Mouse (Mus musculus): ENCODE results near the gene Ergic1.
A peak's percentile ranks its signal among the peaks of the same experiment; 100 is the strongest.

Gene Ergic1

DNA sequence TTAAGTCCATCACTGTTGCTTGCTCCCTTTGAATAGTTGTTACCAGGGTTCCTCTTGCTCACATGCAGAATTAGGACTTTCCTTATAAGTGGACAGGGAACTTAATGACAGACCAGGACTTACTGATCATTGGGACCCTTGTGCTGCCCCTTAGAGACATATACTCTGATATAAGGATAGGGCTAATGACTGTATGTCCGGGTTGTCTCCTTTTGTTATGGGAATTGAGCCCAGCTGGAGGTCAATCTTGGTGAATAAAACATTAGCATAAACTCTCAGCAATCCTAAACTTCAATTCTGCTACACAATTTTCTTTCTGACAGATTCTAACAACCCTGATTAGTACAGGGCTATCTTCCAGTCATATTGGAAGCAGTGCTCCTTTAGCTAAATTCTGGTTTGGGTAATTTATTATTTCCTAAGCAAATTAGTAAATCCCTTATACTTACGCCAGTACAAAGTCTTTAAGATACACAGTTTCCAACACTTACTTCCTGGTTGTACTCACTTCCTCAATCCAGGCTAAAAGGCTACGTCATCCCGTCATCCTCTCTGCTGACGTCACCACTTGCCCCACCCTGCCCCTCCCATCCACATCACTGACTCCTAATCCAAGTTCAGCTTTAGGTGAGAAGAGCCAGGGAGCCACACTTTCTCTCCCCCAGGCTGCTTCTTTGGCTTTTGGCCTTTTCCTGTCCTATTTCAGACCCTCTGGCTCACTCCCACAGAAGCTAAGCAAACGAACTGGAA is 23.4 kb upstream of the Ergic1 start:
- no peak for DNase-seq

DNA sequence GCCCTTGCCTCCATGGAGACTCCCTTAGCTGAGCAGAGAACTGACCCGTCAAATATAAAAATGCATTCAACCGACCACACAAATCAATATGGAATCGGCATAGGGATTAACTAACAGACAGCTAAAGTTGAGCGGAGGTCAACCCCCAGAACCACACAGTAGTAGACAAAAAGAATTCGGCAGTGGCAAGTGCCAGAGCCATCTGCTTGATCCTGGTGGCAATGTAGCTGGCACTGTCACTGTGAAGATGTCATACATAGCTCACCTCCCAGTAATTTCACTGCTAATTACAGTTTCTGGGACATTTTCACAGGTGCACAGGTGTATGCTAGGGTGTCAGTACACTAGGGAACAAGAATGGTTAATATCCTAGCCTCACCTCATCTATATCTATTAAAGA is 21.2 kb upstream of the Ergic1 start:
- DNase-seq, result peak; percentile 60 to 72

GRCm38 (mm10) chr17:26544319-26544963 is 16.8 kb upstream of the Ergic1 start:
- no peak for DNase-seq

DNA sequence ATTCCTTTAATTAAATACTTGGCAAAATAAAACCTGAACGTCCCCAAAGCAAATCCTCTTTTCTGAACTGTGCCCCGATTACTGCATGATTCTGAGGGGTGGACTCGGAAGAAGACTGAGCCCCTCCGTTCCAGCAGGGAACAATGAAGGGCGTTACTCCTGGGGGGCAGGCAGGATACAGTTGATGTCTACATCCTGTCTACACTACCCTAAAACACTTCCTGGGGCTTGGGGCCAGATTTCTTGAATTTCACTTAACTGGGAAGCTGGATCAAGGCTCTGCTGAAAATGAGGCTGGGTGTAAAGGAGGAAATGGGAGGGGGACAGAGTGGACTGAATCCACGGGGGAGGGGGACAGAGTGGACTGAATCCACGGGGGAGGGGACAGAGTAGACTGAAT is 13.5 kb upstream of the Ergic1 start:
- no peak for DNase-seq

DNA sequence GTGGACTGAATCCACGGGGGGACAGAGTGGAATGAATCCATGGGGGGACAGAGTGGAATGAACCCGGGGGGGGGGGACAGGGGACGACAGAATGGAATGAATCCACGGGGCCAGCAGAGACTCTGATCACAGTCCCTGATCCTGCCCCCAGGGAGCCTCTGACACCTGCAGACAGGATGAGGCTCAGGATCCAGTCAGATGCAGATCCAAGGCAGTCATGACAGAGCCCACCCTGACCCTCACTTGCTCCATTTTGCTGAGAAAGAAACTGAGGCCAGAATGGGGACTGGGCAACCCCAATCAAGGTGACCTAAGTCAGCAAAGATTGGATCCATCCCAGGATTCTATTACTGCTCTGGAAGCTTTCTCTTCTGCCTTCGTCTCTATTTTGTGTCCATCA is 12.7 kb upstream of the Ergic1 start:
- no peak for DNase-seq

DNA sequence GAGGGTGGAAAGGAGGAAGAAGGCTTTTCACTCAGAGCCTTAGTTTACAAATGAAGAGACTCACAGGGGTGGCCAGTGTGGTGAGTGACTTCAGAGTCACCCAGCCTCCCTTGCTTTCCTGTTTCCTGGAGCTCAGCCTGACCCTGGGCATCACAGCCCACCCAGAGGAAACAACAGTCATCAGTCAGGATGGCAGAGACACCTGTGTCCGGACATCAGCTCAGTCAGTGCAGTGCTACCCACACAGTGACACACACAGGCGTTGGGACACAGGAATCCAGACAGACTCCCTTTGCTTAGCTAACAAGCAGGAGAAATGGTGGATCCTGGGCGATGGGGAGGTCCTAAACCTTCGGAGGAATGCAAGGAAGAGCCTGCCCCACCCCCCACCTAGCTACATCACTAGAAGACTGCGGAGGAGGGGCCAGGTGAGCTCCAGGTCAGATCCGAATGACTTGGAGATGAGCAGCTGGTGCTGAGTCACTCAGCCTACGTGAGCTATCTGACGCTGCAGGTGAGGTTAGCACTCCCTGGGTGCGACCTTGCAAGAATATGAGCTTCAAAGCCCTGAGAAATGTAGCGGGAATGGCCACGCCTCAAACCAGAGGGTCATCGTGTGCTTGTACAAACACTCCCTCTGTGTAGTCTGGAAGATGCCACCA is 12.0 kb upstream of the Ergic1 start:
- DNase-seq, result no peak

GRCm38 (mm10) chr17:26551104-26551503 is 10.2 kb upstream of the Ergic1 start:
- DNase-seq, result no peak

GRCm38 (mm10) chr17:26553033-26553432 is 8.3 kb upstream of the Ergic1 start:
- DNase-seq, result no peak

GRCm38 (mm10) chr17:26560526-26561289 is 581 bp upstream of the Ergic1 start:
- DNase-seq, result peak in 1 of 2 experiments; percentile 36

DNA sequence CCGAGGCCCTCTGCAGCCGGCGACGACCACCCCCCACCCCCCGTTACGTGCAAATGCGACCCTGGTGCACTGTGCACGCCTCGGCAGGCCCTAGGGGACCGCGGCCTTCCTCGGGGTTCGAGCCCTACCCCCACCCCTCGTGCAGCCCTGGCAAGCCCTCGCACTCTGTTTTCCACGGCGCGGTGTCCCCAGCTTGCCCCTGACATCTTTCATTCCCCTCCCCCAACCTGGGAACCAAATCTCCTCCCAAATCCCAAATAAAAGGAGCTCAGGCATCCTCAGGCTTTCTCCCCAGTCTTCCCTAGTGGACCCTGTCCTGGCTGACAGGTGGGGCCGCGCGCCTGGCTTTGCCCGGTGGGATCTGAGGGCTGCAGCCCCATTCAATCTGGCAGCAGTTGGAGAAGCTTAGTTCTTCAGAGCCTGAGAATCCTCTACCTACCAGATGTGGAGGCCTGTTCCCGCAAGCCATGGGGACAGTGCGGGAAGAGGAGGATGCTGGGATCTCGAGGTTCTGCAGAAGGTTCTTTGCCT is 427 bp downstream of the Ergic1 start, which contains the start of gene Dusp1:
Gene Dusp1 (minus strand): TSS at position 478 of the 531 bp plus-strand sequence.
- DNase-seq, result no peak

DNA sequence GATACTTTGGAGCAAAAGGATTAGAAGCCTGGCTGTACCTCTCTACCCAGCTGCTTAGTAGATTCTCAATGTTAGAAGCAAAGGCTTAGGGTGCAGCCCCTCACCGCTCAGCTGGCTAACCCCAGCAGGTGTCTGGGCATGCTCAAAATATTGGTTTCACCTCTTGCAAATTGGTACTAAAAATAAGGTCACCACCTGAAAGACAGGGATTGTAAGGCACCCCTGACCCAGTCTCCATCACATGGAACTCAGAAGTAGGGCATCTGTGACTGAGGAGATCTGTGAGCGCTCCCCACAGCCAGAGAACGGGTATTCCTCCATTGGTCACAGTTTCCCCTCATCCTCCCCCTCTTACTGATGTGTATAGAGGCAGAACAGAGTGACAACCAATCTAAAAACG is 1.0 kb downstream of the Ergic1 start:
- no peak for DNase-seq

- DNase-seq, result no peak
These were observed 2.2 kb downstream of the Ergic1 start for GRCm38 (mm10) chr17:26563476-26563875.

GRCm38 (mm10) chr17:26564439-26564838 is 3.1 kb downstream of the Ergic1 start:
- no peak for DNase-seq

- no peak for DNase-seq
These were observed 6.0 kb downstream of the Ergic1 start for GRCm38 (mm10) chr17:26567142-26567817.

DNA sequence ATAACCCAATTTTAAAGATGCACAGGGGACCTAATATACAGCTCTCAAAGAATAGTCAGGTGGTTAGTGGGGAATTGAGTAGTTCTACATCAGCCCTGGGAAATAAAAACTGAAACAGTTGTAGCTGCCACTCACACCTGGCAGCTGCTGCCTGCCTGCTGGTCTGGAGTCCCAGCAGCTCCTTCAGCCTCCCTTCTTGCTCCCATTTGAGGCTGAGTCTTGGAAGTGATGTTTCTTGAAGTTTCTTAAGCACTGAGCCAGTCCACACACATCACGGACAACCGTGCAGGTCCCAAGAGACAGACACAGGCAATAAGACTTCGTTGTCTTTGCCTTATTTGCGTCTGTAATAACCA is 6.5 kb downstream of the Ergic1 start:
- no peak for DNase-seq

DNA sequence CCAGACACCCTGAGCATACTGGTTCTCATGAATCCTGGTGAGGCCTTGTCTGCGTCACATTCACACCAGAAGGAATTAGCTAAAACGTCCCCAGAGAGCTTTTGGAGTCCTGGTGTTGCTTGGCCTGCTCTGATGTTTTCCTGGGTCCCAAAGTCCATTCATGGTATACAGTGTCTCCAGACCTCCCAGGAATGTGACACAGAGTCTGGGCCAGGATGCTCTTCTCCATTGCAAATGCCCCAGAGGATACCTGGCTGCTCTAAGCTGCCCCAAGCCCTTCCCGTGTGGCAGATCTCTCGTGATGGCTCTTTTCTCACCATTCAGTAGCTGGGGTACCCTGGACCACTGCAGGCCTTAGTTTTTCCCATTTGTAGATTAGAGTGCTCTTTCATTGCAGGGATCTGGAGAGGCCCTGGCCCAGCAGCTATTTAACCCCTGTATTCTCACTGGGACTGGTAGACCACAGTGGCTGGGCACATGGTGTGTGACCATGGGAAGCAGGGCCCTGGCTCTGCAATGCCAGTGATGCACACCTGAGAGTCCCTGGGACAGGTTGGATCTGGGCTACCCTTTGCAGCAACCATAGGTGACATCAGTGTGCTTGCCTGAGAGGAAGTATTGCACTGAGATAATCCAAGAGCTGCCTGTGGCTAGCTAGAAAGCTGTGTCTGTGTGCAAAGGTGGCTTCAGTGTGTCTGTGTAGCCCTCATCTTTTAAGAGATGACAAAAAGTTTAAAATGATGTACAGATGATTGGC is 8.5 kb downstream of the Ergic1 start:
- no peak for DNase-seq

DNA sequence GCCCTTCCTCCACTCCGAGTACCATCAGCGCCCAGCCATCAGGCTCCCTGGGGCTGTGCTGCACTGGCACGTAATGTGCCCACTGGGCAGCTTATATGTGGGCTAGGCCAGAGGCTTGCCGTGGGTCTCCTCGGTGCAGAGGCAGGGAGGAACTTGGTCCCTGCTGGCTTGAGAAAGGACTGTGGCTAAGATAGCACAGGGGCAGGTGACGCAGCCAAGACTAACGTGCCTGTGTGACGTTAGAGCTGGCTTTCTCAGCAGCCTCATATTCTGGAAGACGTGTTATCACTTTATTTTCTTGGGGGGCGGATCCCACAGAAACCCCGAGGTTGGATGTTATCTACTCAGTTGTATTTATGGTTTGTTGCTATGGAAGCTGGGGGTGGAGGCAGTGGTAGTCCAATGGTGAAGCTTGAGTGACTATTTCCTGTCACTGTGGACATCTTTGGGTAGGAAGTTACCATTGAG is 9.4 kb downstream of the Ergic1 start:
- no peak for DNase-seq

DNA sequence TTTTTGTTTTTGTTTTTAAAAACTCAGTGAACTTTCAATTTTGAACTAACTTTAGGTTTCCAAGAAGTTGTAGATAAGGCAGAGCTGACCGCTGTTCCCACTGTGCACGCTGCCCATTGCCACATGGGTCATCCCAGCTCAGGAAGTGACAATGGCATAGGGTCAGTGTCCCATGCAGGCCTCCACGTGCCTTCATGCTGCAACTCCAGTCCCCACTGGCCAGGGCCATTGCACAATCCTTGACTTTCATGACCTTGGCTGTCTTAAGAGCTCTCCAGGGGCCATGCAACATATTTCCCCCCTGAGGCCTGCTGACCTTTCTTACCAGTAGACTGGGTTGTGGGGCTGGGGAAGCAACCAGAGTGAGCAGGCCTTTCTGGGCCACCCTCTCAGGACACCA is 10.1 kb downstream of the Ergic1 start:
- DNase-seq, result no peak

DNA sequence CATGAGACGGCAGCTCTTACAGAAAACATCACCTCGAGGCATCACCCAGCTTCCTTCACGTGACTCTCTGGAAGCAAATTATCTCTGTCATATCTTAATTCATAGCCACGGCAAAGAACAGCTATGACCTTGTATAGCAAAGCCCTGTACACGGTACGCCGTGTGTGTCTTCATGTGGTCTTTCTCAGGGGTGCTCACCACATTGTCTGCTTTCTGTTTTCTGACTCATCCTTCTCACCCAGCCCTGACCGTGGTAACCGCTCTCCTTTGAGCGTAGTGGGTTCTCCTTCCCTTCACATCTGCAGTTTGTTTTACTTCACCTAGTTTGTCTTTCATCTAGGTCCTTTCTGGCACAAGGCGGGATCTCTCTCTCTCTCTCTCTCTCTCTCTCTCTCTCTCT is 11.0 kb downstream of the Ergic1 start:
- no peak for DNase-seq

DNA sequence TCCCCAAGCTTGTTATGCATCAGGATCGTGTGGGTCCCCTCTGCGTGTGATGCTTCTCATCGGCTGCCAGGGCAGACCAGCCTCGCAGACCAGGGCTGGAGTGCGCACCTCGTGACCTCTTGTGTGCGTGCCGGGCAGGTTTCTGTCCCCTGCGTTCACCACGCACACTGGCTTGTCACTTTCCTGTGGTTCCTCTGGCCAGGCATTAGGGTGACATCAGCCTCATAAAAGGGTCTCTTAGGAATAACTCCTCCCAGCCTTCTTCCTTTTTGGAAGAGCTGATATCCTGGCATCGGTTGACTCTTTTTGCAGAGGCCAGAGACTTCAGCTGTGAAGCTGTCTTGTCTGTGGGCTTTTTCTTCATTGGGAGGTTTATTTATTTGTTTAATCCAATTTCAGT is 12.8 kb downstream of the Ergic1 start:
- DNase-seq, result no peak

- DNase-seq, result no peak
These were observed 13.4 kb downstream of the Ergic1 start for GRCm38 (mm10) chr17:26574701-26575100.
